Mouse (Mus musculus): Measurements from ENCODE around the gene Nrl.

DNA sequence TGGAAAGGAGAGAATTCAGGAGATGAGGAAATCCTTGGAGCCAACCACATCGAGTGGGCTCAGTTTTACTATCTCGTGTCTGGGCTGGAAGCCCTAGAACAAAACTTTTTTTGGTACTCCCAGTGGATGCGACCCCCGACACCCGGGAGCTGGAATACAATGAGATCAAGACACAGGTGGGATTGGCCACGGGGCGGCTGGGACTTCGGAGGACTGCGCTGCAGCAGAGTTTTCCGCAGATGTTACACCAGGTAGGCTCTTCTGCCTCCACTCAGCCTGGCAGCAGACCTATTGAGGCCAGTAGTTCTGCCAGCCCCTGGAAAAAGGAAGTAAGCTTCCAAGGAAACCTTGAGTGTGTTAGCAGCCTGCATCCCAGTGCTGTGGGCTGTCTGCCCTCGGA is 38.5 kb upstream of the Nrl start:
- TF ChIP-seq CTCF (IDR thresholded peaks at IDR 0.05; ENCODE audit: borderline replicate concordance, extremely low read depth, insufficient read depth, insufficient read length): no peak
- TF ChIP-seq POLR2A (IDR thresholded peaks at IDR 0.05; ENCODE audit: borderline replicate concordance, extremely low read depth, insufficient read depth, insufficient read length, poor library complexity, severe bottlenecking): no peak

Measured in brain, embryonic 14.5 days (tissue).